Mouse (Mus musculus) embryo, embryonic 10.5 days (tissue): ENCODE measurements around the gene Rreb1.

Experiments
- DNase-seq: peaks from one replicate; pipeline ENCODE4 v3.0.0-alpha.2; 2015; ENCODE audit warnings: low spot score

The Rreb1 gene

GRCm38 (mm10) chr13:37779251-37779667, 1.1 kb downstream of the Rreb1 start:
- peak; percentile 27 for DNase-seq

GRCm38 (mm10) chr13:37781557-37781956, 3.4 kb downstream of the Rreb1 start:
- no peak for DNase-seq

GRCm38 (mm10) chr13:37782144-37782543, 3.9 kb downstream of the Rreb1 start:
- no peak for DNase-seq

- DNase-seq, result no peak
Observed at GRCm38 (mm10) chr13:37783676-37784075, 5.5 kb downstream of the Rreb1 start.

GRCm38 (mm10) chr13:37784226-37784625, 6.0 kb downstream of the Rreb1 start:
- DNase-seq, result no peak

GRCm38 (mm10) chr13:37792739-37793336, 14.6 kb downstream of the Rreb1 start:
- DNase-seq, result no peak

GRCm38 (mm10) chr13:37798811-37799210, 20.6 kb downstream of the Rreb1 start:
- DNase-seq, result no peak

- no peak for DNase-seq
Observed at GRCm38 (mm10) chr13:37799413-37799812, 21.2 kb downstream of the Rreb1 start.

- no peak for DNase-seq
Observed at GRCm38 (mm10) chr13:37801101-37802075, 23.2 kb downstream of the Rreb1 start.

- peak; percentile 19 for DNase-seq
Observed at GRCm38 (mm10) chr13:37802246-37803003, 24.2 kb downstream of the Rreb1 start.

GRCm38 (mm10) chr13:37803244-37803643, 25.0 kb downstream of the Rreb1 start:
- DNase-seq, result no peak

GRCm38 (mm10) chr13:37804023-37804422, 25.8 kb downstream of the Rreb1 start:
- DNase-seq, result no peak

GRCm38 (mm10) chr13:37815001-37815400, 36.8 kb downstream of the Rreb1 start:
- no peak for DNase-seq

GRCm38 (mm10) chr13:37816736-37817135, 38.5 kb downstream of the Rreb1 start:
- DNase-seq, result no peak

- no peak for DNase-seq
Observed at GRCm38 (mm10) chr13:37821413-37821812, 43.2 kb downstream of the Rreb1 start.

- DNase-seq, result no peak
Observed at GRCm38 (mm10) chr13:37824331-37824920, 46.2 kb downstream of the Rreb1 start.

- peak; percentile 64 for DNase-seq
Observed at GRCm38 (mm10) chr13:37824956-37825645, 46.9 kb downstream of the Rreb1 start.

- DNase-seq, result peak; percentile 76
Observed at GRCm38 (mm10) chr13:37825646-37826280, 47.6 kb downstream of the Rreb1 start.

- peak; percentile 71 for DNase-seq
Observed at GRCm38 (mm10) chr13:37826281-37826993, 48.2 kb downstream of the Rreb1 start.

GRCm38 (mm10) chr13:37826994-37827262, 48.7 kb downstream of the Rreb1 start:
- no peak for DNase-seq
